Mouse (Mus musculus) adrenal gland, postnatal 14 days (tissue): Measurements from ENCODE around the gene Dut. TPM values are rescaled to one million over a fixed set of nuclear protein-coding genes. Genes with fewer than 3 reads are reported as not detected.
"Not testable (repeated sequence)": the region's sequence is repeated elsewhere in the genome, so short reads cannot be mapped to it uniquely, and the experiment has no call there.

ENCODE experiments used
- DNase-seq: peaks from one replicate; pipeline ENCODE4 v3.0.0; 2021; ENCODE audit warnings: mixed read lengths
- total RNA-seq: library from RNA; stranded (reverse); gene quantifications from 2 replicates; pipeline ENCODE4 v1.2.3, GENCODE M21; 2021

The Dut gene
- total RNA-seq, 1 experiment from 2014 or later, result 39.4 TPM

GRCm38 (mm10) chr2:125254630-125255029, 7.6 kb downstream of the Dut start:
- DNase-seq, result no peak

GRCm38 (mm10) chr2:125255886-125256285, 8.9 kb downstream of the Dut start:
- no peak for DNase-seq

- peak; percentile 48 for DNase-seq
These were observed 12.5 kb downstream of the Dut start for GRCm38 (mm10) chr2:125259230-125260120.

GRCm38 (mm10) chr2:125260326-125260725, 13.3 kb downstream of the Dut start:
- no peak for DNase-seq

GRCm38 (mm10) chr2:125263056-125263455, 16.1 kb downstream of the Dut start:
- DNase-seq, result peak; percentile 43

GRCm38 (mm10) chr2:125263753-125264152, 16.8 kb downstream of the Dut start:
- DNase-seq, result no peak

- no peak for DNase-seq
These were observed 21.9 kb downstream of the Dut start for GRCm38 (mm10) chr2:125268876-125269275.

GRCm38 (mm10) chr2:125275617-125276016, 28.6 kb downstream of the Dut start:
- DNase-seq, result no peak

- no peak for DNase-seq
These were observed 29.7 kb downstream of the Dut start for GRCm38 (mm10) chr2:125276692-125277091.

- DNase-seq, result peak; percentile 8
These were observed 31.5 kb downstream of the Dut start for GRCm38 (mm10) chr2:125278474-125278873.

- not testable (repeated sequence) for DNase-seq
These were observed 33.0 kb downstream of the Dut start for GRCm38 (mm10) chr2:125279995-125280394.

- no peak for DNase-seq
These were observed 35.6 kb downstream of the Dut start for GRCm38 (mm10) chr2:125282334-125283206.

- no peak for DNase-seq
These were observed 38.8 kb downstream of the Dut start for GRCm38 (mm10) chr2:125285777-125286176.

GRCm38 (mm10) chr2:125290197-125290965, 43.4 kb downstream of the Dut start:
- peak; percentile 44 for DNase-seq

- DNase-seq, result peak; percentile 48
These were observed 44.1 kb downstream of the Dut start for GRCm38 (mm10) chr2:125291101-125291500.

GRCm38 (mm10) chr2:125292616-125293015, 45.6 kb downstream of the Dut start:
- no peak for DNase-seq

GRCm38 (mm10) chr2:125293969-125294491, 47.0 kb downstream of the Dut start:
- no peak for DNase-seq

- no peak for DNase-seq
These were observed 48.5 kb downstream of the Dut start for GRCm38 (mm10) chr2:125295526-125295925.

GRCm38 (mm10) chr2:125298841-125299240, 51.9 kb downstream of the Dut start:
- no peak for DNase-seq

GRCm38 (mm10) chr2:125301877-125302624, 55.1 kb downstream of the Dut start:
- no peak for DNase-seq

GRCm38 (mm10) chr2:125302625-125302924, 55.6 kb downstream of the Dut start:
- DNase-seq, result no peak
